Mouse (Mus musculus): Measurements from ENCODE around the gene Otud7a.

- TF ChIP-seq MYOG (IDR thresholded peaks at IDR 0.05; ENCODE audit: control insufficient read depth in 1 of 3, insufficient read depth in 1 of 3, insufficient read length in 2 of 3, low read depth in 2 of 3): no peak
- TF ChIP-seq TCF12 (IDR thresholded peaks at IDR 0.05; ENCODE audit: insufficient read depth, poor library complexity, severe bottlenecking): no peak
- no peak for TF ChIP-seq POLR2A (IDR thresholded peaks at IDR 0.05; ENCODE audit: insufficient read length, low read depth)
- no peak for TF ChIP-seq USF1 (IDR thresholded peaks at IDR 0.05; ENCODE audit: low read depth)
- no peak for TF ChIP-seq MAX (IDR thresholded peaks at IDR 0.05; ENCODE audit: low read depth)
- no peak for TF ChIP-seq REST (IDR thresholded peaks at IDR 0.05; ENCODE audit: insufficient read depth, insufficient read length)
- TF ChIP-seq POLR2AphosphoS2 (IDR thresholded peaks at IDR 0.05; ENCODE audit: insufficient read length, low read depth): no peak
- no peak for TF ChIP-seq MYOD1 (IDR thresholded peaks at IDR 0.05; ENCODE audit: control insufficient read depth in 1 of 3, insufficient read length in 2 of 3, low read depth in 2 of 3)
- TF ChIP-seq TCF3 (IDR thresholded peaks at IDR 0.05; ENCODE audit: insufficient read length, low read depth): no peak
- no peak for TF ChIP-seq CEBPB (IDR thresholded peaks at IDR 0.05; ENCODE audit: insufficient read depth, poor library complexity, severe bottlenecking)
- no peak for TF ChIP-seq SRF (IDR thresholded peaks at IDR 0.05; ENCODE audit: control insufficient read depth, insufficient read length, low read depth)
- TF ChIP-seq E2F4 (IDR thresholded peaks at IDR 0.05; ENCODE audit: insufficient read depth): no peak
These were observed 215.7 kb downstream of the Otud7a start for GRCm38 (mm10) chr7:63660261-63660660.

Data from myocyte (in vitro differentiated cells).